ENCODE assay signal across 7 mouse cellular contexts in genomic region chr3:145922019-145922854, GRCm38 (mm10). TPM values are rescaled to one million over a fixed set of nuclear protein-coding genes. Genes with fewer than 3 reads are reported as not detected.
DNase-seq lines count a peak whose midpoint lies in the region; ATAC-seq and TF ChIP-seq lines count a peak whose summit lies in the region.

Bcl10 (plus strand) TSS chr3:145922804.

- peaks cover 7% of the 10 kb centered on the region for H3K4me1 ChIP-seq in embryonic fibroblast, embryonic 13.5 days (ENCODE audit: control insufficient read depth, insufficient read depth, low read length)
- peaks cover 14% of the 10 kb centered on the region for H3K4me1 ChIP-seq in hindbrain, embryonic 12.5 days
- peaks cover 17 to 21% of the 10 kb centered on the region in 2 experiments for H3K4me1 ChIP-seq in liver, embryonic 14.5 days (replicated peaks; ENCODE audit: control insufficient read depth in 2 of 2, insufficient read depth in 2 of 2, low read length in 1 of 2)

- TF ChIP-seq EP300 in liver, embryonic 14.5 days (IDR thresholded peaks at IDR 0.05; ENCODE audit: low read depth) = no peak

- no peak for ATAC-seq in hindbrain, embryonic 12.5 days (ENCODE audit: low FRiP score)
- ATAC-seq in liver, embryonic 14.5 days (ENCODE audit: insufficient read depth) = no peak

- H3K4me2 ChIP-seq in hindbrain, embryonic 12.5 days (replicated peaks) = peak within 1 kb of the TSS; percentile 69
- H3K4me2 ChIP-seq in liver, embryonic 14.5 days (ENCODE audit: low read depth) = peak within 1 kb of the TSS; percentile 87

- peak within 1 kb of the TSS; percentile 33; the same call in 1 of the 2 replicates for H3K4me3 ChIP-seq in embryonic fibroblast, embryonic 13.5 days (ENCODE audit: insufficient read depth, low read length)
- peak within 1 kb of the TSS; percentile 71 for H3K4me3 ChIP-seq in hindbrain, embryonic 12.5 days
- peak within 1 kb of the TSS; percentile 55 to 61 for H3K4me3 ChIP-seq in liver, embryonic 14.5 days (ENCODE audit: insufficient read depth in 1 of 2, low read depth in 2 of 2, low read length in 2 of 2)

- H3K9ac ChIP-seq in hindbrain, embryonic 12.5 days = peak within 1 kb of the TSS; percentile 39; the same call in 1 of the 2 replicates
- H3K9ac ChIP-seq in liver, embryonic 14.5 days (replicated peaks) = peak within 1 kb of the TSS; percentile 64

- peak within 1 kb of the TSS; percentile 87 for H3K27ac ChIP-seq in embryonic fibroblast, embryonic 13.5 days (ENCODE audit: insufficient read depth, low read length)
- H3K27ac ChIP-seq in hindbrain, embryonic 12.5 days = peak within 1 kb of the TSS; percentile 91; the same call in 1 of the 2 replicates
- peak within 1 kb of the TSS; percentile 77 for H3K27ac ChIP-seq in liver, embryonic 14.5 days

- 33% methylated on average over 11 of the region's 11 CpGs for WGBS in hindbrain, embryonic 12.5 days
- WGBS in liver, embryonic 14.5 days (ENCODE audit: insufficient replicate concordance) = 45% methylated on average over 11 of the region's 11 CpGs

- TF ChIP-seq POLR2A in embryonic fibroblast, embryonic 13.5 days (IDR thresholded peaks at IDR 0.05; ENCODE audit: low read depth, low read length) = no peak

- H3K27me3 ChIP-seq in hindbrain, embryonic 12.5 days = no peaks in the 10 kb centered on the region
- H3K27me3 ChIP-seq in liver, embryonic 14.5 days (ENCODE audit: control insufficient read depth, insufficient read depth, low read length) = no peaks in the 10 kb centered on the region

- H3K36me3 ChIP-seq in hindbrain, embryonic 12.5 days = no peaks in the 10 kb centered on the region
- no peaks in the 10 kb centered on the region for H3K36me3 ChIP-seq in liver, embryonic 14.5 days (replicated peaks; ENCODE audit: control insufficient read depth, insufficient read depth, low read depth)

- no peak for DNase-seq in urinary bladder, adult 2 months (ENCODE audit: low spot score)
- no peak for DNase-seq in urinary bladder, postnatal 4 days (ENCODE audit: low spot score in 2 of 2)
- DNase-seq in liver, embryonic 14.5 days (ENCODE audit: low read depth in 3 of 3, low spot score in 3 of 3) = no peak
- DNase-seq in natural killer cell, adult 2 months (ENCODE audit: low spot score in 2 of 2) = no peak
- DNase-seq in cerebellum, postnatal 10 days = no peak

- no peaks in the 10 kb centered on the region for H3K9me3 ChIP-seq in hindbrain, embryonic 12.5 days (replicated peaks)
- no peaks in the 10 kb centered on the region; the same call in 1 of the 2 replicates for H3K9me3 ChIP-seq in liver, embryonic 14.5 days (ENCODE audit: control insufficient read depth, low read length)

- no peak for TF ChIP-seq CTCF in embryonic fibroblast, embryonic 13.5 days (IDR thresholded peaks at IDR 0.05; ENCODE audit: borderline replicate concordance, insufficient read depth, low read length)
- no peak for TF ChIP-seq CTCF in liver, embryonic 14.5 days (IDR thresholded peaks at IDR 0.05; ENCODE audit: low read depth)

RNA-seq across cellular contexts. Expression of gene Bcl10, which starts in this region (rescaled TPM):
- polyA plus RNA-seq in urinary bladder, adult 2 months (2012; rRNA removed) = 24.3 and 25.7 TPM in 2 replicates
- 45.4 and 53.9 TPM in 2 replicates for polyA plus RNA-seq in embryonic fibroblast, embryonic 13.5 days (2011; ENCODE audit: insufficient read length, low read depth, missing spikeins)
- polyA plus RNA-seq in hindbrain, embryonic 12.5 days (2016; fragmentation: Nextera tagmentation; extraction: Ambion mirVana) = 52.0 and 52.5 TPM in 2 replicates
- polyA plus RNA-seq in liver, embryonic 14.5 days (2012; rRNA removed) = 5.8 and 7.4 TPM in 2 replicates
- polyA plus RNA-seq in liver, embryonic 14.5 days (2014; fragmentation: Nextera tagmentation; extraction: Ambion mirVana) = 16.5 and 18.5 TPM in 2 replicates
